Mouse (Mus musculus): ENCODE results near the gene Pccb. TPM values are rescaled to one million over a fixed set of nuclear protein-coding genes. Genes with fewer than 3 reads are reported as not detected.
A peak's percentile ranks its signal among the peaks of the same experiment; 100 is the strongest.

The Pccb gene
- total RNA-seq, 2 experiments from 2014 or later: 16.0 to 21.7 TPM

GRCm38 (mm10) chr9:100987850-100988249 lies 46.8 kb downstream of the Pccb start:
- 0 out of 2 replicates have a peak, but pooled peaks have one; percentile 20 for ATAC-seq (replicated peaks; ENCODE audit: poor library complexity)

DNA sequence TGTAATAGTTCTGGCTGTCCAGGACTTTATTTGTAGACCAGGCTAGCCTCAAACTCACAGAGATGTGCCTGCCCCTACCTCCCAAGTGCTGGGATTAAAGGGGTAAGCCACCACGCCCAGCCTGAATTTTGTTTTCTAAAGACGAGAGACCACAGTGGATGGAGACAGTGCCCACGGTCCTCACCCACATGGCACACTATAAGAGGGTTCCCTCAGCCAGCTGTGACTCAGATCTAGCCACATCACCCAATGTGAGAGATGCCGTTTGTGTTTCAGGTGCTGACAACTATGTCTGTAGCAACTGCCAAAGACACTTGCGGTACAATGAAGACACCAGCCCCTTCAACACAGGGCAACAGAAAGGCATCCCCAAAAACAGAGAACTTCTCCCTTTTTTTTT lies 47.7 kb downstream of the Pccb start:
- ATAC-seq (replicated peaks; ENCODE audit: poor library complexity): no peak

DNA sequence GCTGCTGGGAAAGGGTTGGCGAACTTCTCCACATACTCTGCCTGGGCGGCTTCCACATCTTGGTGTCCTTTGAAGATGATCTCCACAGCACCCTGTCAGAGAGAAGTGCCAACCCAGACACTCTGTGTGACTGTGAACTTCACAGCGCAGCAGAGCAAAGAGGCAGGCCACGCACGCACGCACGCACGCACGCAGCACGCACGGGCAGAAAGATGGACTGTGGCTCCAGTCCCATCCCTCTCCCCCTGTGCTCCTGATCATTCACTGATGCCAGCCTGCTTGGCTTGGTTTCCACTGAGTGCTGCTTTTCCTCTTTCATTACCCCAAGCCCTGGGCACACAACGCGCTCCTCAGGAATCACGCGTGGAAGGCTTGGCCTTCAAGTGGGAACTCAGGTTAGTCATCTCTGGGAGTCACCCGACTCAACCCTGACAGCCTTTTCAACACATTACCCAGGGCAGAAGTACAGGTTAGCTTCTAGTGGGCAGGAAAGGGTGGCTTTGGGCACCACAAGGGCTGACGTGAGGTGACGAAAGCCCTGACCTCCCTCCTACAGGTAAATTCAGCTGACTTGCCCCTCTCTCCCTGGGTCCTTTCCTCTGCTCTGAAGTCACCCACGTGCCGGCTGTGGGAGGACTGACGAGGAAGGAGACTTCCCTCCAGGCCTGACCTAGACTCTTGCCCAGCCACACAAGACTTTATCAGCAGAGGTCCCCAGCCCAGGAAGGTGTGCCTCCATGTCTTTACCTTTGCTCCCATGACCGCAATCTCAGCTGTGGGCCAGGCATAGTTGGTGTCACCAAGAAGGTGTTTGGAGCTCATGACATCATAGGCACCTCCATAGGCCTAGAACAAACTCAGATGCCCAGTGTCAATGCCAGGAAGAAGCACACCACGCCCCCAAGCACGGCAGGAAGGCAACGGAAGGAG lies 50.1 kb downstream of the Pccb start:
- no peak for ATAC-seq (replicated peaks; ENCODE audit: poor library complexity)

GRCm38 (mm10) chr9:100982786-100983185 lies 51.9 kb downstream of the Pccb start:
- ATAC-seq (replicated peaks; ENCODE audit: poor library complexity): no peak

GRCm38 (mm10) chr9:100979260-100979659 lies 55.4 kb downstream of the Pccb start:
- no peak for ATAC-seq (replicated peaks; ENCODE audit: poor library complexity)

DNA sequence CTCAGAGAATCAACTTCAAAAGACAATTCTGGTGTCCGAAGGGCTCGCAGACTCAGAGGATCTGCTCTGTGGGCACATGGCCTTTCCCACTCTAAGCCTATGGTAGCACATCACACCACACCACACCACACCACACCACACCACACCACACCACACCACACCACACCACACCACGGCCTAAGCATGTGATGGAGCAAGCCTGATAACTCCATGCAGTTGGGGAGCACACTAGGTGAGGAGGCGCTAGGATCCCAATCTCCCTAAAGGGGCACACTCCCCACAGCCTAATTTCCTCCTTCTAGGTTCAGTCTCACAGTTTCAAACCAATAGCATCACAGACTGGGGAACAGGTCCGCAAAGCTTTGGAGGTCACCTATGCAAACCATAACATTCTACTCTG lies 56.0 kb downstream of the Pccb start:
- ATAC-seq (replicated peaks; ENCODE audit: poor library complexity): no peak

DNA sequence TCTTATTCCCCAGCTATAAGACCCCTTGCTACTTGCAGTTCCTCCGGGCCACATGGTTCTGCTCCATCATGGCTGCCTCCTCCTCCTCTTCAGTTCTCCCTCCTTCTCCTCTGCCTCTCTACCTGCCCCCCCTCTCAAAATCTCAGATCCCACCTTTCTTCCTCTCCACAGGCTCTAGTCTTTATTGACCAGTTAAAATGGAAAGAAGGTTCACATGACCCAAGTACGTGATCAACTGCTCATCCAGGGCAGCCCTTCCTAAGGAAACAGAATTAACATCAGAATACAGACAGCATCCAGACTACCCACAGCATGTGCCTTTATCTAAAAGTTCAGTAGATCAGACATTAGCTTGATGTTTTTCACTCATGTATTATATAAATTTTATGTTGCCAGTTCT lies 65.2 kb downstream of the Pccb start:
- ATAC-seq (replicated peaks; ENCODE audit: poor library complexity): no peak

DNA sequence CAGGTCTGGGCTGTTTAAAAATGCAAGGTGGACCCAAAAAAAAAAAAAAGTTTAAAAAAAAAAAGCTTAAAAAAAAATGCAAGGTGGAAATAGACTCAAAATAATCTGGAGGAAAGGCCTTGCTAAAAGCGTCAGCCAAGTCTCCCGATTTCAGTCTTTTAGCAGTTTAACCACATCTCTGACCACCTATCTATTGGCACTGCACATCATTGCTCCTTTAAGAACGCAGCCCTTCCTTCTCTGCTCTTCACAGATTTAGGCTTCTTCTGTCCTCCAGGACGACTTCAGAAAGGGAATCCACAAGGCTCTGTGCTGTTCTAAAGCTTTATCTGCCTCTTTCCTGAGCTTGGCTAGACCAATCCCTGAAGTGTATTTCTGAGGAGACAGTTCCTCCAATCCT lies 70.6 kb downstream of the Pccb start:
- ATAC-seq (replicated peaks; ENCODE audit: poor library complexity): peak; percentile 23

GRCm38 (mm10) chr9:100963428-100963912 lies 71.2 kb downstream of the Pccb start:
- ATAC-seq (replicated peaks; ENCODE audit: poor library complexity): peak; percentile 18; the same call in 1 of the 2 replicates

GRCm38 (mm10) chr9:100962903-100963427 lies 71.7 kb downstream of the Pccb start:
- ATAC-seq (replicated peaks; ENCODE audit: poor library complexity): peak; percentile 90

GRCm38 (mm10) chr9:100951481-100951880 lies 83.2 kb downstream of the Pccb start:
- ATAC-seq (replicated peaks; ENCODE audit: poor library complexity): peak; percentile 78

DNA sequence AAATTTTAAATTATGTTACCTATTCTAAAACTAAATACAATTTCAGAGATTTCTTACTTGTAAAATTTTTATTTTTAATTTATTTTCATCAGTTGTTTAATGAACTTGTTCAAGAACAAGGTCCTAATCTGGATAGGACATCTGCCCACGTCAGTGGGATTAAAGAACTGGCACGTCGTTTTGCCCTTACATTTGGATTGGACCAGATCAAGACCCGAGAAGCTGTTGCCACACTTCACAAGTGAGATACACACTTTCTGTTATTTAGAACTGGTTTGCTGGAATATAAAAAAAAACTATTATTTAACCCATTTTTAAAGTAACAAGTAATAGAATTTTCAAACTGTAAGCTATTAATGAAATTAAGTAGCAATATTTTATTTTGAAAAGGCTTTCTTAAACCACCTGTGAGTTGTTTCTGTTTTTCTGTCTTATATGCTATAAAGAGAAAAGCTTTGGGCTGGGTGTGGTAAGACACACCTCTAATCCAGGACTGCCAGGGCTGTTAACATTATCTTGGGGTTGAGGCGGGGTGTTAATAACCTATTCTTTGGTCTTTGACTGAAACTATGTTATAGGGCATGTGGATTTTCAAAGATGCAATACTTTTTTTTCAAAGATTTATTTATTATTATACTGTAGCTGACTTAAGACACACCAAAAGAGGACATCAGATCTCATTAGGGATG lies 89.9 kb downstream of the Pccb start:
- peak; percentile 75 for ATAC-seq (replicated peaks; ENCODE audit: poor library complexity)

DNA sequence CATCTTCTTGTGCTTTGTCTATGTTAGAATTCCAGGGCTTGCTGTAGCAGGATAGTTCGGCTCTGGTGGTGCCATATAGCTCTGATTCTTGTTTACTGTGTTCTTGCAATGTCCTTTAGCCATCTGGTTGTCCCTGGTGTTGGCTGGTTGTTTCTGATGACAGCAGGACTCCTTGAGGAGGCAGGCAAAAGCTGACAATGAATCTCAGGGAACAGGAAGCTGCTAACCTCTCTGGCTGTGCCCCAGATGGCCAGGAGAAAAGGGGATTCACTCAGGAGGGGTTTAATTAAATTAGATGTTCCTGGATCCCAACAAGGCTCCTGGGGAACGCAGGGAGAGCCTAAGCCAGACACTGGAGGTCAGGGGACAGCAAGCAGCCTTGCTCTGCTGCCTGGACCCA lies 92.7 kb downstream of the Pccb start:
- no peak for ATAC-seq (replicated peaks; ENCODE audit: poor library complexity)

Other genes with a start within 250 kb of the Pccb start
- gene Msl2, start 39.2 kb upstream of the Pccb start, total RNA-seq (2015): 94.2 and 94.6 TPM in 2 replicates
- 37.1 and 45.2 TPM in 2 replicates for gene Msl2, start 39.2 kb upstream of the Pccb start, total RNA-seq (2017)
- gene Ppp2r3a, start 216.9 kb upstream of the Pccb start, total RNA-seq (2015): 8.3 and 12.4 TPM in 2 replicates
- gene Ppp2r3a, start 216.9 kb upstream of the Pccb start, total RNA-seq (2017): 7.9 and 9.4 TPM in 2 replicates

Data from megakaryocyte progenitor cell, adult 5-6 weeks (primary cell).